Mouse (Mus musculus): ENCODE data around the gene Scn1b. TPM values are rescaled to one million over a fixed set of nuclear protein-coding genes. Genes with fewer than 3 reads are reported as not detected.
A peak's percentile ranks its signal among the peaks of the same experiment; 100 is the strongest.

Scn1b gene
- total RNA-seq (2021): 100 to 1,000 TPM; 924 to 953 TPM
- long read RNA-seq, experiment 1, transcript Scn1b-203 (5 exons, 1,501 nt): minor isoform, 50 of 921 reads
- long read RNA-seq, experiment 1, transcript Scn1b-201 (6 exons, 1,573 nt): major isoform, 840 of 921 reads
- long read RNA-seq, experiment 1, partial matches to known transcripts: 1 of 921 reads
- long read RNA-seq, experiment 1, other reads (novel, unspliced or antisense): 30 of 921 reads
- long read RNA-seq, experiment 2, transcript Scn1b-201 (6 exons, 1,573 nt): major isoform, 516 of 644 reads
- long read RNA-seq, experiment 2, transcript Scn1b-203 (5 exons, 1,501 nt): minor isoform, 46 of 644 reads
- long read RNA-seq, experiment 2, partial matches to known transcripts: 14 of 644 reads
- long read RNA-seq, experiment 2, other reads (novel, unspliced or antisense): 68 of 644 reads

- peak; percentile 76 for DNase-seq (ENCODE audit: low spot score)
Measured at GRCm38 (mm10) chr7:31126851-31127724, at the start of gene Scn1b. Scn1b (minus strand) TSS chr7:31127003.

GRCm38 (mm10) chr7:31175096-31175495, 48.3 kb upstream of the Scn1b start:
- no peak for DNase-seq (ENCODE audit: low spot score)

GRCm38 (mm10) chr7:31174466-31174865, 47.7 kb upstream of the Scn1b start:
- DNase-seq (ENCODE audit: low spot score): no peak

- DNase-seq (ENCODE audit: low spot score): peak; percentile 35
Measured at GRCm38 (mm10) chr7:31172238-31172637, 45.4 kb upstream of the Scn1b start.

- no peak for DNase-seq (ENCODE audit: low spot score)
Measured at GRCm38 (mm10) chr7:31170520-31170919, 43.7 kb upstream of the Scn1b start.

GRCm38 (mm10) chr7:31168412-31168811, 41.6 kb upstream of the Scn1b start:
- no peak for DNase-seq (ENCODE audit: low spot score)

GRCm38 (mm10) chr7:31164748-31165147, 37.9 kb upstream of the Scn1b start:
- no peak for DNase-seq (ENCODE audit: low spot score)

GRCm38 (mm10) chr7:31163666-31164577, 37.1 kb upstream of the Scn1b start:
- DNase-seq (ENCODE audit: low spot score): no peak

- no peak for DNase-seq (ENCODE audit: low spot score)
Measured at GRCm38 (mm10) chr7:31162324-31162723, 35.5 kb upstream of the Scn1b start.

- DNase-seq (ENCODE audit: low spot score): no peak
Measured at GRCm38 (mm10) chr7:31161831-31162230, 35.0 kb upstream of the Scn1b start.

GRCm38 (mm10) chr7:31161246-31161645, 34.4 kb upstream of the Scn1b start:
- DNase-seq (ENCODE audit: low spot score): no peak

GRCm38 (mm10) chr7:31160763-31161162, 34.0 kb upstream of the Scn1b start:
- no peak for DNase-seq (ENCODE audit: low spot score)

- DNase-seq (ENCODE audit: low spot score): peak; percentile 42
Measured at GRCm38 (mm10) chr7:31156034-31156928, 29.5 kb upstream of the Scn1b start.

GRCm38 (mm10) chr7:31155296-31156033, 28.7 kb upstream of the Scn1b start, which contains the start of gene Gramd1a:
Gramd1a (minus strand) TSS chr7:31155896.
- peak; percentile 78 for DNase-seq (ENCODE audit: low spot score)

- DNase-seq (ENCODE audit: low spot score): no peak
Measured at GRCm38 (mm10) chr7:31153536-31154320, 26.9 kb upstream of the Scn1b start.

GRCm38 (mm10) chr7:31151301-31152241, 24.8 kb upstream of the Scn1b start:
- peak; percentile 51 for DNase-seq (ENCODE audit: low spot score)

- peak; percentile 90 for DNase-seq (ENCODE audit: low spot score)
Measured at GRCm38 (mm10) chr7:31150566-31151300, 23.9 kb upstream of the Scn1b start.

Measured in gastrocnemius, adult 18-20 months (tissue).